Mouse (Mus musculus) lung, adult 18-20 months (tissue): ENCODE results near the gene Cul7.

Experiments used
- DNase-seq, 2 experiments: peaks; one replicate each; pipeline ENCODE4 v3.0.0; 2022; ENCODE audit warnings: mixed read lengths in 2 of 2

Cul7 gene

DNA sequence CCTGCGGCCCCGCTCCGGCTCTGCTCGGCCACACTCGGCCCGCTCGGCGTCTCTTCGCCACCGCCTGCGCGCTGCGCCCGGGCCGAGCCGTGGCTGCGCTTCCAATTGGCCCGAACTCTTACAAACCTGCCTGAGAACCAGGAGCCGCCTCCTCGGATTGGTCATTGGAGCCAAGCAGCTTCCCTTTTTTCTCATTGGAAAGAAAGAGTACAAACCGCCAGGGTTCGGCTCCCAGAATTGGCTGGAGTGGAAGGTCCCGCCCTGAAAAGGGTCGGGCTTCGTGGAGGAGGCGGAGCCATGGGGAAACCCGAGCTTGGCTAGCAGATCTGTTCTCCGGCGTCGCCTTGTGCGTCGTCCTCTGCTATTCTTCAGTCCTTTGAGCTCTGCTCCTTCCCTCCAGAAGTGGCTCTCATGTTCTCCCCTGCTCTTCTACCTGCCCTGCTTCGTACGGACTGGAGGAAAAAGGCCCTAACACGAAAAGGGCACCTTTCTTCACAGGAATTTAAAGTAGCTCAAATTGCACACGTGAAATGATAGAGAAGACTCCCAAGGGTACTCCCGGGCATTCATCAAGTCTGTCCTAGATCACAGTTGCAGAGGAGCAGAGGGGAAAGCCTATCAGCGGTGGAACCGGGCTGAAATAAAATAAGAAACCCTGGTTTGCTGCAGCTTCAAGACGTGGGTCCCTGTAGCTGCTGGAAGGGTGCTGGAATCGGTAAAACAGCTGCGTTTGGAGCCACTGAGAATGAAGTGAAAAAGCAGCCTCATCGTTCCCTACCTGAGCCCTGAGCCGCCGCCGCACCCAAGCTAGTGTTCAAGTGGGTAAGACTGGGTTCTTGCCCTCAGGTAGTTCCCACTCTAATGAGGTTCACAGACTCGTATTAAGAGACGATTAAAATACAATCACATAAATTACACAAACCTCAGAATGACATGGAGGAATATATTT lies 55.0 kb downstream of the Cul7 start, which contains the start of gene Ppp2r5d:
Ppp2r5d (minus strand) TSS at position 225 of the 949 bp plus-strand sequence.
- DNase-seq: peak; percentile 98 to 99

DNA sequence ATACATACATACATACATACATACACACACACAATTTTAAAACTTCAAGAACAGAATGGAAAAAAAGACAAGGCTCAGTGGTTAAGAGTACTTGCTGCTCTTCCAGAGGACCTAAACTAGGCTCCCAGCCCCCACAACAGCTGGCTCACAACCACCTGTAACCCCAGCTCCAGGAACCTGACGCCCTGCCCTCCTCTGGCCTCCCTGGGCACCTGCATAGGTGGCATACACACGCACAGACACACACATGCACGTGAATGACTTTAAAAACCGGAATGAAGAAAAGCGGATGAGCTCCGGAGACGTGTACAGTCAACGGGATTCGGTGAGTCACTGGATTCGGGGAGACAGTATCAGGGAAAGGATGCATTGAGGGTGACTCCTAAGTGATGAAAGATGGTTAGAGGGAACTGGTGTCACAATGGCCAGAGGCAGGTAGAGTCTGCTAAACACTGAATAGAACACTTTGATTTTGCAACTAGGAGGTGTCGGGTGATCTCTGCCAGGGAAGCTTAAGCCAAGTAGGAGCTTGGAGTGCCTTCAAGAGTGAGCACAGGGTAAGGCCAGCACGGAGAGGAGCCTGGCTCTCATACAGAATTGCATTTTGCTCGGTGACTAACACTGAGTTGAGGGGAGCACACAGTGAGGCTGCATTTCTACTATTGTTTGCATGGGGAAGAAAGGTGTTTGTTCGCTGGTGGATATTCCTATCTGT lies 56.4 kb downstream of the Cul7 start:
- peak in 1 of 2 experiments; percentile 63 for DNase-seq

DNA sequence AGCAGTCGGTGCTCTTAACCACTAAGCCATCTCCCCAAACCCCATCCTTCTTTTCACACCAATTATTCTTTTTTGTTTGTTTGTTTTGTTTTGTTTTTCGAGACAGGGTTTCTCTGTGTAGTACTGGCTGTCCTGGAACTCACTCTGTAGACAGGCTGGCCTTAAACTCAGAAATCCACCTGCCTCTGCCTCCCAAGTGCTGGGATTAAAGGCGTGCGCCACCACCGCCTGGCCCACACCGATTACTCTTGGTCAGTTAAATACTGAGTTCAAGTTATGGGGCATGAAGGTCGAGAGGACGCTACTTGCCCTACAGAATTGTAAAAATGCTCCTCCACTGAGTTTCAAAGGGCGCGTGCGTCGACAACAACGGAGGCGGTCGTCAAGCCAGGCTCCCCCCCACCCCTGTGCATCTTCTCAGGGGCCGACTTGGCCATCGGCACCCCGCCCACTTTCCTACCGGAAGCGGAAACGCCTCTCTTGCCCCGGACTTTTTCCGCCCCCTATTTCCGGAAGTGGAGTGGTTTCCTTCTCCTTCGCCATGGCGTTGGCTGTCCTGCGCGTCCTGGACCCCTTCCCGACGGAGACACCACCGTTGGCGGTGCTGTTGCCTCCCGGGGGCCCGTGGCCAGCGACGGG lies 60.9 kb downstream of the Cul7 start, which contains the start of gene Pex6:
Pex6 (plus strand) TSS at position 505 of the 639 bp plus-strand sequence.
- DNase-seq: peak; percentile 92 to 94

DNA sequence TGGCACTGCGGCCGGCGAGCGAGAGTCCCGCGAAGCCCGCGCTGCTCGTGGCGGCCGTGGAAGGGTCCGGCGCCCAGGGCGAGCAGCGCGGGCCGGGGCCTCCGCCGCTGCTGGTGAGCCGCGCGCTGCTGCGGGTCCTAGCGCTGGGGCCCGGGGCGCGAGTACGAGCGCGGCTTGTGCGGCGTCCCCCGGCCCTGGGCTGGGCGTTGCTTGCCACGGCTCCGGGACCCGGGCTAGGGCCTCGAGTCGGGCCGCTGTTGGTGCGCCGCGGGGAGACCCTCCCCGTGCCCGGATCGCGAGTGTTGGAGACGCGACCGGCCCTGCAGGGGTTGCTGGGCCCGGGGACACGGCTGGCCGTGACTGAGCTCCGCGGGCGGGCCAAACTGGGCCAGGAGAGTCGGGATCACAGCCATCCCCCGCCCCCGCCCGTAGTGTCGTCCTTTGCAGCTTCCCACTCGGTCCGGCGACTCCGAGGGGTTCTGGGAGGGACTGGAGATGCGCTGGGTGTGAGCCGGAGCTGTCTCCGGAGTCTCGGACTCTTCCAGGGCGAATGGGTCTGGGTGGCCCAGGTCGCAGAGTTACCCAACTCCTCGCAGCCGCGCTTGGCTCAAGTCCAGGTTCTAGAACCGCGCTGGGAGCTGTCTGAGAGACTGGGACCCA lies 61.6 kb downstream of the Cul7 start:
- DNase-seq: peak; percentile 39 to 53

DNA sequence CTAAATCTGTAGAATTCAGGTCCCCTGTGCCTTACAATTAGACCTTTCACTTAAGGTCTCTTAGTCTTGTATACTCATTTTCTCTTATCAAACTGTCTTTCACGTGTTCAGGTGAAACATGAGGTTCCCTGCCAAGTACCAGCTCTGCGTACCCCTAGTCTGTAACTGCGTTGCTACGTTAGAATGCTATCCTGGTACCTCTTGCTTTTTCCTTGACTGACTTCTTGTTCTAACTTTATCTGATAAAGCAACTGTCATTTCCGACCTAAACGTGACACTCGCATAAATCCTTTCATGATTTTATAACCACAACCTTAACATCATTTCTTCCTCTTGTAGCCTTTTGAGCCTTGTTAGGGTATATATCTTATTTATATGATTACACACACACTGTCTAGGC lies 62.3 kb downstream of the Cul7 start:
- no peak for DNase-seq

DNA sequence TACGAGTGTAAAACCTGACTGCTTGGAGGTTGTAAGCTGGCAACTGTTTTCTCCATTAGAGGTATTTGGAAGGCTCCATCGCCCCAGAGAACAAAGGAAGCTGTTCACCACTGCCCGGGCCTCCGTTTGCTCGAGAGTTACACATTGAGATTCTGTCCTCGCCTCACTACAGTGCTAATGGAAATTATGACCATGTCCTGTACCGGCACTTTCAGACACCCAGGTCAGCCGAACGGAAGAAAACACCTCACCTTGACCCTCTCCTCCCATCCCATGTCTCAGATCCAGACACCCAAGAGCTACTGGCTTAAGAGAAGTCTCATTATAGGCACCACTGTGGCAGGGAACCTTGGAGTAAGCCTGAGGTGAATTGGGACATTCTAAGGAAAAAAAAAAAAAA lies 63.7 kb downstream of the Cul7 start:
- no peak for DNase-seq
